8 mouse cellular contexts compared by ENCODE assay signal in genomic region chr1:126737554-126738290, GRCm38 (mm10).
DNase-seq lines count a peak whose midpoint lies in the region; ATAC-seq lines count a peak whose summit lies in the region.

No protein-coding gene starts in this region.

- H3K9me3 ChIP-seq in embryonic facial prominence, embryonic 13.5 days, result no peaks in the 10 kb centered on the region
- no peaks in the 10 kb centered on the region for H3K9me3 ChIP-seq in intestine, embryonic 16.5 days (ENCODE audit: control insufficient read depth, low read length)
- no peaks in the 10 kb centered on the region for H3K9me3 ChIP-seq in stomach, embryonic 15.5 days

- WGBS in embryonic facial prominence, embryonic 13.5 days, result 4% methylated on average over 18 of the region's 18 CpGs
- WGBS in intestine, embryonic 16.5 days, result 5% methylated on average over 18 of the region's 18 CpGs
- WGBS in stomach, embryonic 15.5 days, result 8% methylated on average over 18 of the region's 18 CpGs

- peak overlapping the region; percentile 66 for H3K4me2 ChIP-seq in embryonic facial prominence, embryonic 13.5 days
- H3K4me2 ChIP-seq in intestine, embryonic 16.5 days (ENCODE audit: low read depth, low read length), result peak overlapping the region; percentile 77
- peak overlapping the region; percentile 67 for H3K4me2 ChIP-seq in stomach, embryonic 15.5 days

- H3K36me3 ChIP-seq in embryonic facial prominence, embryonic 13.5 days, result no peaks in the 10 kb centered on the region
- H3K36me3 ChIP-seq in intestine, embryonic 16.5 days (ENCODE audit: control insufficient read depth, insufficient read depth, low read length), result no peaks in the 10 kb centered on the region
- no peaks in the 10 kb centered on the region for H3K36me3 ChIP-seq in stomach, embryonic 15.5 days

- H3K27me3 ChIP-seq in embryonic facial prominence, embryonic 13.5 days, result peaks cover 32% of the 10 kb centered on the region
- H3K27me3 ChIP-seq in intestine, embryonic 16.5 days (replicated peaks; ENCODE audit: control insufficient read depth, insufficient read depth, low read length), result no peaks in the 10 kb centered on the region
- H3K27me3 ChIP-seq in stomach, embryonic 15.5 days (replicated peaks), result no peaks in the 10 kb centered on the region

- peak overlapping the region; percentile 82 for H3K27ac ChIP-seq in embryonic facial prominence, embryonic 13.5 days
- H3K27ac ChIP-seq in intestine, embryonic 16.5 days (ENCODE audit: low read length), result peak overlapping the region; percentile 70
- H3K27ac ChIP-seq in stomach, embryonic 15.5 days, result no peak overlapping the region

- no peak for ATAC-seq in CD4-positive, CD25-positive, alpha-beta regulatory T cell, adult 4 months
- peak; percentile 54; the same call in 1 of the 2 replicates for ATAC-seq in embryonic facial prominence, embryonic 13.5 days (ENCODE audit: insufficient number of reproducible peaks, insufficient read depth, low FRiP score, low TSS enrichment, low read depth)
- peak; percentile 96 for ATAC-seq in intestine, embryonic 16.5 days
- ATAC-seq in megakaryocyte progenitor cell, adult 5-6 weeks (replicated peaks; ENCODE audit: poor library complexity), result peak; percentile 57
- no peak; the same call in 1 of the 2 replicates for ATAC-seq in stomach, embryonic 15.5 days (ENCODE audit: insufficient read depth, low FRiP score, low read depth)

- peak overlapping the region; percentile 44 for H3K4me3 ChIP-seq in embryonic facial prominence, embryonic 13.5 days
- peak overlapping the region; percentile 55 for H3K4me3 ChIP-seq in intestine, embryonic 16.5 days (ENCODE audit: low read length)
- peak overlapping the region; percentile 44 for H3K4me3 ChIP-seq in stomach, embryonic 15.5 days (replicated peaks)

- H3K4me1 ChIP-seq in embryonic facial prominence, embryonic 13.5 days, result peaks cover 18% of the 10 kb centered on the region
- H3K4me1 ChIP-seq in intestine, embryonic 16.5 days (ENCODE audit: control insufficient read depth, insufficient read depth, low read length), result peaks cover 3% of the 10 kb centered on the region
- 0 out of 2 replicates have a peak, but pooled peaks cover 3% of the 10 kb centered on the region for H3K4me1 ChIP-seq in stomach, embryonic 15.5 days

- DNase-seq in CD4-positive, CD25-positive, alpha-beta regulatory T cell, adult 2 months (ENCODE audit: low read depth, low spot score), result peak; percentile 22
- peak; percentile 55 to 71 for DNase-seq in heart, adult 18-20 months
- peak; percentile 14 to 36 for DNase-seq in left cerebral cortex, postnatal 14 days (ENCODE audit: low spot score in 2 of 2)

- peak overlapping the region; percentile 59 for H3K9ac ChIP-seq in embryonic facial prominence, embryonic 13.5 days
- peak overlapping the region; percentile 73 for H3K9ac ChIP-seq in intestine, embryonic 16.5 days (ENCODE audit: low read depth, low read length)
- H3K9ac ChIP-seq in stomach, embryonic 15.5 days, result 0 out of 2 replicates have a peak overlapping the region, but pooled peaks have one; percentile 3

- intact Hi-C loops in left cerebral cortex, postnatal 14 days (cut with DNase I), result no loop called here

Comparison
In these comparisons a context has a peak if more than half of its experiments do, and no peak if none do; other contexts are left out.
1. ATAC-seq: peak in embryonic facial prominence, embryonic 13.5 days (single experiment), intestine, embryonic 16.5 days (single experiment) and megakaryocyte progenitor cell, adult 5-6 weeks (single experiment); none in CD4-positive, CD25-positive, alpha-beta regulatory T cell, adult 4 months (single experiment) and stomach, embryonic 15.5 days (single experiment).
2. H3K9ac ChIP-seq: peak in every context shown above with its lines; median percentile 73 in intestine, embryonic 16.5 days; 59 in embryonic facial prominence, embryonic 13.5 days; 3 in stomach, embryonic 15.5 days.
3. Peak in every context shown above with its lines, with median percentiles within 50 percentile points of each other: DNase-seq, H3K4me2 ChIP-seq and H3K4me3 ChIP-seq.